Mouse (Mus musculus): ENCODE data around the gene Socs7. TPM values are rescaled to one million over a fixed set of nuclear protein-coding genes. Genes with fewer than 3 reads are reported as not detected.

Socs7 gene
- total RNA-seq, 2 experiments from 2014 or later, result 87.3 to 94.1 TPM

GRCm38 (mm10) chr11:97338302-97338976 is 23.9 kb upstream of the Socs7 start:
- DNase-seq (ENCODE audit: low spot score in 2 of 2), result no peak
- intact Hi-C loops (cut with DNase I), result no loop called here

DNA sequence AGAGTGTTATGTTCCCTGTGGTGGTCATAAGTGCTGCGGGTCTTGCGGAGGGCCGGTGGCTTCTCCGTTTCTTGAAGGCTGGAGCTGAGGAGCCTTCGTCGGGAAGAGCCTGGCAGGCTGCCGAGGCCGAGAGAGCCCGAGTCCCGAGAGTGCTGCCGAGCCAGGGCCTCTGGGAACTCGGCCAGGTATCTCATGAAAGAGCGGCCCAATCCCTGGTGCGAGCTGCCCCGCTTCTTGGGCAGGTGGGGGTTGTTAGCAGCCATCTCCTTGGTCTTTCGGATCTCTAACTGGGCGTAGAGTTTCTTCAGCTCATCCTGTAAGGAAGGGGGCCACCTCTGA is 23.4 kb upstream of the Socs7 start:
- DNase-seq (ENCODE audit: low spot score in 2 of 2), result peak; percentile 40 to 53
- intact Hi-C loops (cut with DNase I), result no loop called here

DNA sequence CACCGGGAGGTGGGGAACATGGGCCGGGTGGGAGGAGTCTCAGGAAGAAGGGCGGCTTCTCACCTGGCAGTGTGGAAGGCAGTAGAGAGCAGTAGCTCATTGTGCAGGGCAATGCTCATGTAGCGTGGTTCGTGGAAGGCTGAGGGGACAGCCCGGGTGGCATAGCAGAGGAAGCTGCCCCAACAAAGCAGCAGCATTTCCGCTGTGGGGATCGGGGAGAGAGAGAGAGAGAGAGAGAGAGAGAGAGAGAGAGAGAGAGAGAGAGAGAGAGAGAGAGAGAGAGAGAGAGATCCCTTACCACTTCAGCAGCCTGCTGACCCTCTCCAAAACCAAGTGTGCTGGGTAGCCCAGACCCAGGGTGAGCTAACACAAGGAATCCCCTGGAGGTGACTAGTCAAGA is 19.2 kb upstream of the Socs7 start:
- DNase-seq (ENCODE audit: low spot score in 2 of 2), result no peak
- intact Hi-C loops (cut with DNase I), result no loop called here

DNA sequence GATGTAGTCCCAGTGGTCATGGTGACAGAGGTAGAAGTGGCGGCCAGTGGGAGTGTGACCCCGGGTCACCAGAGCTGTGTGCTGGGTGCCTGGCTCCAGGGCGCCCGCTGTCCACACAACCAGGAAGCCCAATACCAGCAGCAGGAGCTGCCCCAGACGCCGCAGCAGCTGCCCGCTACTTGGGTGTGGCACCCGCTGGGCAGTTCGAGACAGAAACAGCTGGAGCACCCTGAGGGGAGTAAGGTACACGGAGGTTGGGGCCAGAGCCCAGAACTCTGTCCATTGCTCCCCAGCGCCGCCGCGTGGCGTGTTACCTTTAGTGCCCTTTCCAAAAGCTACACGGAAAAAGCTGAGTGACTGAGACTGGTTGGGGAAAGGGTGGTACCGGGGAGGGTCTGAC is 18.7 kb upstream of the Socs7 start:
- intact Hi-C loops (cut with DNase I), result no loop called here
- DNase-seq (ENCODE audit: low spot score in 2 of 2), result no peak

- DNase-seq (ENCODE audit: low spot score in 2 of 2), result no peak
- intact Hi-C loops (cut with DNase I), result no loop called here
Observed at GRCm38 (mm10) chr11:97345446-97345845, 16.9 kb upstream of the Socs7 start.

DNA sequence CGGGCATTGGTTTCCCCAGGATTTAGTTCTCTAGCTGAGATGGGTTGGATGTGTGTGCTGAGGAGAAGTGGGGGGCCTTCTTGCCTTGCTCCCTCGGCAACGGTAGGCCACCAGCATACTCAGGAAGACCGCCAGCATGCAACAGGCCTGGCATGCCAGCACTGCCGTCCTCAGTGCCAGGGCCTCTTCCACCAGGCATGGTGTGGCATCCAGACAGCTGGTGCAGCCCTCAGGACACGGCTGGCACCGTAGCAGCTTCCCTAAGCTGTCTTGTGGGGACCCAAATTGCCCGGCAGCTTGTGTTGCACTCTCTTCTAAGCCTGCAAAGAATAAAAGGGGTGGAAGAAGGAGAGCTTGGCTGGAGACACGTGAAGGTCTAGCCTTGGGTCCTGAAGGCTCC is 16.0 kb upstream of the Socs7 start:
- DNase-seq (ENCODE audit: low spot score in 2 of 2), result no peak
- intact Hi-C loops (cut with DNase I), result no loop called here

DNA sequence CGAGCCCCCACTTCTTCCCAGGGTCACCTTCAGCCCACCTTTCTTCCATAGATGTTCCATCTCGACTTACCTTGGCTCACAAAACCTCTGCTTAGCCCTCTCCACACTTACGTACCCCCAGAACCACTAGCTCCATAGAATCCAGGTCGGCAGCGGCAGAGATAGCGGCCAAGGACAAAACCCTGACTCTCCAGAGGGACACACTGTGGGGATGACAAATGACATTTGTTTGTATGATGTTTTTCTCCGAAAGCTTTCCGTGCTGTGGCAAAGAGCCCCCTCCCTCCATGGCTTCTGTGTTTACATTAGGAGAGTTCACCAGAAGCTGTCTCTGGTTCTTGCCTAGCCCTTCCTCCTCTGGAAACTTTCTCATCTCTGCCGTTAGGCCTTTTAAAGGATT is 15.1 kb upstream of the Socs7 start:
- no peak for DNase-seq (ENCODE audit: low spot score in 2 of 2)
- intact Hi-C loops (cut with DNase I), result no loop called here

DNA sequence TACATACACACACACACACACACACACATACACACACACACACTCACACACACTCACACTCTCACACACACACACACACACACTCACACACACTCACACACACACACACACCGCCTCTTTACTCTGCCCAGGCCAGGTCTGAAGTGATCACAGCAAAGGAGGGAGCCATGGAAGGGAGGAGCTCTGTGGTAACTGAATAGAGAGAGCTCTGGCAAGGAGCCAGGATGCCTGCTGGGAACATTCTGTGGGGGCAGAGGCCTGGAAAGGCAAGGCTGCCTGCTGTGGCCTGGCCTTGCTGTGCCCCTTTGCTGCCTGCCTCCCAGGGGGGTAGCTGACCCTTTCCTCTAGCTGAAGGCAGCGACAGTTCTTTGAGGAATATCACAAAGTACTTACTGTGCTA is 12.3 kb upstream of the Socs7 start:
- intact Hi-C loops (cut with DNase I), result loop anchor here (5.0 kb wide), 1 partner anchor 127 kb away; no protein-coding TSS in a partner anchor
- DNase-seq (ENCODE audit: low spot score in 2 of 2), result peak; percentile 60 to 69

- intact Hi-C loops (cut with DNase I), result loop anchor here (5.0 kb wide), 1 partner anchor 125 kb away; no protein-coding TSS in a partner anchor
- DNase-seq (ENCODE audit: low spot score in 2 of 2), result no peak
Observed at GRCm38 (mm10) chr11:97352027-97352684, 10.2 kb upstream of the Socs7 start, which contains the start of gene Gpr179. Gpr179 (minus strand) TSS chr11:97352077.

GRCm38 (mm10) chr11:97352935-97353597 is 9.3 kb upstream of the Socs7 start:
- intact Hi-C loops (cut with DNase I), result loop anchor here (5.0 kb wide), 1 partner anchor 124 kb away; no protein-coding TSS in a partner anchor
- no peak for DNase-seq (ENCODE audit: low spot score in 2 of 2)

- no peak for DNase-seq (ENCODE audit: low spot score in 2 of 2)
- intact Hi-C loops (cut with DNase I), result loop anchor here (5.0 kb wide), 1 partner anchor 123 kb away; no protein-coding TSS in a partner anchor
Observed at GRCm38 (mm10) chr11:97354646-97355045, 7.7 kb upstream of the Socs7 start.

- no peak for DNase-seq (ENCODE audit: low spot score in 2 of 2)
- intact Hi-C loops (cut with DNase I), result no loop called here
Observed at GRCm38 (mm10) chr11:97355247-97355646, 7.1 kb upstream of the Socs7 start.

- intact Hi-C loops (cut with DNase I), result loop anchor here (1.0 kb wide), 1 partner anchor 43 kb away; no protein-coding TSS in a partner anchor
- peak; percentile 73 to 81 for DNase-seq (ENCODE audit: low spot score in 2 of 2)
Observed at GRCm38 (mm10) chr11:97357663-97358062, 4.7 kb upstream of the Socs7 start.

DNA sequence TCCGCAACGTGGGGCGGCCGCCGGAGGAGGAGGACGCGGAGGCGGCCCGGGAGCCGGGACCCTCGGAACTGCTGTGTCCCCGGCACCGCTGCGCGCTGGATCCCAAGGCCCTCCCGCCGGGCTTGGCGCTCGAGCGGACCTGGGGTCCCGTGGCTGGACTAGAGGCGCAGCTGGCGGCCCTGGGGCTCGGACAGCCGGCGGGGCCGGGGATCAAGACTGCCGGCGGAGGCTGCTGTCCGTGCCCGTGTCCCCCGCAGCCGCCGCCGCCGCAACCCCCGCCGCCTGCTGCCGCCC is 245 bp downstream of the Socs7 start:
- intact Hi-C loops (cut with DNase I), result loop anchor here (2.0 kb wide), 1 partner anchor 38 kb away; no protein-coding TSS in a partner anchor
- no peak for DNase-seq (ENCODE audit: low spot score in 2 of 2)

DNA sequence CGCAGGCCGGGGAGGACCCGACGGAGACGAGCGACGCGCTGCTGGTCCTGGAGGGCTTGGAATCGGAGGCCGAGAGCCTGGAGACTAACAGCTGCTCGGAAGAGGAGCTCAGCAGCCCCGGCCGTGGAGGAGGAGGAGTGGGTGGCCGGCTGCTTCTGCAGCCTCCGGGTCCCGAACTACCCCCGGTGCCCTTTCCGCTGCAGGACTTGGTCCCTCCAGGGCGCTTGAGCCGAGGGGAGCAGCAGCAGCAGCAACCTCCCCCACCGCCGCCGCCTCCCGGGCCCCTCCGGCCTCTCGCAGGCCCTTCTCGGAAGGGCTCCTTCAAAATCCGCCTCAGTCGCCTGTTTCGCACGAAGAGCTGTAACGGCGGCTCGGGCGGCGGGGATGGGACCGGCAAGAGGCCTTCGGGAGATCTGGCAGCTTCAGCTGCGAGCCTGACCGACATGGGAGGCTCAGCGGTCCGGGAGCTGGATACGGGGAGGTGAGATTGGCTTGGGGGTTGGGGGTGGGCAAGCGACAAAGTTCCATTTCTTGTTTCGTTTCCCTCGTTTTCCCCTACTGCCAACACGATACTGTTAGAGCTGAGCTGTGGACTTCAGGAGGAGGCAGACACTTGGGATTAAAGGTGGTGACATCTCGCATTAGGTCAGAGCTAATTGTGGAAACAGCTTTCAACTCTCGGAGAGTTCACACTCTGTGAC is 742 bp downstream of the Socs7 start:
- intact Hi-C loops (cut with DNase I), result loop anchor here (2.0 kb wide), 1 partner anchor 38 kb away; no protein-coding TSS in a partner anchor
- no peak for DNase-seq (ENCODE audit: low spot score in 2 of 2)

GRCm38 (mm10) chr11:97363644-97363995 is 1.3 kb downstream of the Socs7 start:
- intact Hi-C loops (cut with DNase I), result loop anchor here (2.0 kb wide), 1 partner anchor 37 kb away; no protein-coding TSS in a partner anchor
- DNase-seq (ENCODE audit: low spot score in 2 of 2), result no peak

DNA sequence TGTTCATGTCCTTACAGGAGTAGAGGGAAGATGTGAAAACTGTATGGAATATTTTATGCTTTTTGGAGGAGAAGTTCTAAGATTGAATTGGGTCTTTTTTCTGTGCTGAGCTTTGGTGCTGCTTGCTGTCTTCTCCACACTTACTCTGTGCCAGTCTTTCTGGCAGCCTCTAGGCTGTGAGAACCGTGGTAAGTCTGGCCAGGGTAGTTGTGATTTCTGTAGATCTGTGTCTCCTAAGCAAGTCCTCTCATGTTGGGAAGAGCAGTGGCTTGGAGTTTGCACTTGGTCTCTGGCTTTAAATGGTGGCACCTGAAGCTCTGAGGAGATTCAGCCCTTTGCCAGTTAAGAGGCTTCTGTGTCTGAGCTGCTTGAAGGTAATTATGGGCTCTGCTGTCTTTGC is 3.2 kb downstream of the Socs7 start:
- intact Hi-C loops (cut with DNase I), result no loop called here
- DNase-seq (ENCODE audit: low spot score in 2 of 2), result peak in 1 of 2 experiments; percentile 53

DNA sequence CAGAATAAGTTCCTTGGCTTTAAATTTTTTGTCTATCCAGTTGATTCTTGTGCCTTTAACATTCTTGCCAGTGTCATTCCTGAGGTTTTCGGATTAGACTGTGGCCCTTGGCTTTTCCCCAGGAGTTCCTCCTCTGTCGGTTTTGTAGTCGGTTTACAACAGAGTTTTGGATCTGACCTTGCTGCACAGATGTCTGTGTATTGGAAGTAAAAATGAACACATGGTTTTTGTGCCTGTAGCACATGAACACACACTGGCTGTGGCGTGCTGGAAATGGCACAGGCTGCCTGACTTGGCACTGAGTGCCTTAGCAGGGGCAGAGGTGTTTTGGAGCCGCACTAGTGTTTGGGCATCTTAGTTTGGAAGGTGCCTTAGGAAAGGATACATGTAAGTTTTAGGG is 6.2 kb downstream of the Socs7 start:
- intact Hi-C loops (cut with DNase I), result no loop called here

DNA sequence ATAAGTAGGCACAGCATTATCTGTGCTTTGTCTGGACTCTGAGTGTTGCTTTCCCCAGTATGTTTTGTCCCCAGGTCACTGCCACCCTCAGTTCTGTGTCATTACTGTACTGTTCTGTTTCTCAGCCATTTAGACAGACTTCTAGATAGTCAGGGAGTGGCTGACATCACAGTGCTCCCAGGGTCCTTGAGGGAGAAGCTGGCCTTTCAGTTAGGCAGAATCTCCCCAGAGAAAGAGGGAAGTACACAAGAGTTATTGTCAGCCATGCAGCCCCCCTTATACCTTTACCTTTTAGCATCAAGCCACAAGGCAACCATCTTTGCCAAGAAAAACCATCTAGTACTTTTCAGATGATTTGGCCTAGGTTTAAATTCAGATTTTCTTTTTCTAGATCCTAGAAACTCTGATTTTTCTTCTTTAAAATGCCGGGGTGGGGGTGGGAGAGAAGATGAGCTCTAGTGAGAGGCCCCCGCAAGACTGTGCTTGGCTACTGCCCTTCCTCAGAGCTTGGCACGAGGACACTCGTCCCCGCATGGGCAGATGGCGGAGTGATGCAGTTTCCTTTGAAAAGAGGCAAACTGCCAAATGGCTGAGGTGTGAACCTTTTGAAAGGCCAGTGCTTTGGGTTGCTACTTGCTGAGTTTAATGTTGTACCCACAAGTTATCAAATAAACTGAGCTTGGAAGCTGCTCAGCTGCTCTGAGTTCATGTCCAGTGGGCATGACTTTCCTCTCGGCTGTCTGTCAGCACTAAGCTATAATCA is 8.2 kb downstream of the Socs7 start:
- intact Hi-C loops (cut with DNase I), result no loop called here
- DNase-seq (ENCODE audit: low spot score in 2 of 2), result peak; percentile 51 to 92

More for the DNA sequence above, 6.2 kb downstream of the Socs7 start:
- no peak for DNase-seq (ENCODE audit: low spot score in 2 of 2)
